Mouse (Mus musculus) ovary, adult 18-20 months (tissue): ENCODE data around the gene Sft2d1.
"Not testable (repeated sequence)": the region's sequence is repeated elsewhere in the genome, so short reads cannot be mapped to it uniquely, and the experiment has no call there.

ENCODE experiments used
- DNase-seq: peaks from one replicate; pipeline ENCODE4 v3.0.0; 2022; ENCODE audit warnings: low spot score, mixed read lengths

Gene Sft2d1

GRCm38 (mm10) chr17:8302772-8303438, 8.0 kb upstream of the Sft2d1 start:
- no peak for DNase-seq

- DNase-seq: no peak
Measured at GRCm38 (mm10) chr17:8303671-8304070, 7.2 kb upstream of the Sft2d1 start.

- no peak for DNase-seq
Measured at GRCm38 (mm10) chr17:8305801-8306200, 5.1 kb upstream of the Sft2d1 start.

- DNase-seq: no peak
Measured at GRCm38 (mm10) chr17:8311751-8312150, 849 bp downstream of the Sft2d1 start.

GRCm38 (mm10) chr17:8313976-8314375, 3.1 kb downstream of the Sft2d1 start:
- no peak for DNase-seq

GRCm38 (mm10) chr17:8316251-8316650, 5.3 kb downstream of the Sft2d1 start:
- no peak for DNase-seq

- not testable (repeated sequence) for DNase-seq
Measured at GRCm38 (mm10) chr17:8326877-8327276, 16.0 kb downstream of the Sft2d1 start.

- no peak for DNase-seq
Measured at GRCm38 (mm10) chr17:8328511-8329174, 17.7 kb downstream of the Sft2d1 start.

GRCm38 (mm10) chr17:8330602-8331001, 19.7 kb downstream of the Sft2d1 start:
- DNase-seq: no peak

GRCm38 (mm10) chr17:8337159-8337558, 26.3 kb downstream of the Sft2d1 start, which contains the start of gene Prr18:
Prr18 (plus strand) TSS chr17:8337459.
- not testable (repeated sequence) for DNase-seq

GRCm38 (mm10) chr17:8339666-8340374, 28.9 kb downstream of the Sft2d1 start:
- no peak for DNase-seq

- no peak for DNase-seq
Measured at GRCm38 (mm10) chr17:8340407-8341359, 29.8 kb downstream of the Sft2d1 start.

- DNase-seq: no peak
Measured at GRCm38 (mm10) chr17:8341360-8341963, 30.6 kb downstream of the Sft2d1 start.

- DNase-seq: no peak
Measured at GRCm38 (mm10) chr17:8342706-8343105, 31.8 kb downstream of the Sft2d1 start.

GRCm38 (mm10) chr17:8343416-8343815, 32.5 kb downstream of the Sft2d1 start:
- no peak for DNase-seq

GRCm38 (mm10) chr17:8347765-8348285, 36.9 kb downstream of the Sft2d1 start:
- DNase-seq: no peak

- DNase-seq: no peak
Measured at GRCm38 (mm10) chr17:8348941-8349340, 38.0 kb downstream of the Sft2d1 start.

- no peak for DNase-seq
Measured at GRCm38 (mm10) chr17:8351088-8351487, 40.2 kb downstream of the Sft2d1 start.

- no peak for DNase-seq
Measured at GRCm38 (mm10) chr17:8355692-8356091, 44.8 kb downstream of the Sft2d1 start, which contains the start of gene T2. T2 (plus strand) TSS chr17:8355992.

- no peak for DNase-seq
Measured at GRCm38 (mm10) chr17:8357498-8357897, 46.6 kb downstream of the Sft2d1 start.

GRCm38 (mm10) chr17:8360876-8361275, 50.0 kb downstream of the Sft2d1 start:
- no peak for DNase-seq
